Mouse (Mus musculus) limb, embryonic 11.5 days (tissue): ENCODE measurements around the gene R3hdm4. TPM values are rescaled to one million over a fixed set of nuclear protein-coding genes. Genes with fewer than 3 reads are reported as not detected.
A peak's percentile ranks its signal among the peaks of the same experiment; 100 is the strongest.
"Not testable (repeated sequence)": the region's sequence is repeated elsewhere in the genome, so short reads cannot be mapped to it uniquely, and the experiment has no call there.

ENCODE experiments used
- ATAC-seq: fragments of 200-750 bp; cut with Nextera tagmentation; 2 replicates; pipeline ENCODE4 v1.8.0; 2017; ENCODE audit warnings: low read depth; ENCODE audit not compliant: insufficient number of reproducible peaks, low FRiP score, low TSS enrichment
- DNase-seq: peaks from one replicate; pipeline ENCODE4 v3.0.0-alpha.2; 2015; ENCODE audit warnings: low spot score
- H3K27ac ChIP-seq: fragments of 300-500 bp; sonication (generic); replicated peaks from 2 replicates; pipeline ENCODE4 v1.5.1; 2014; ENCODE audit warnings: low read depth, mild to moderate bottlenecking, low read length
- H3K27me3 ChIP-seq: fragments of 300-500 bp; sonication (generic); 2 replicates; pipeline ENCODE4 v1.6.1; 2014; ENCODE audit warnings: mild to moderate bottlenecking, low read length, mixed read lengths; ENCODE audit not compliant: control insufficient read depth, insufficient read depth
- H3K36me3 ChIP-seq: fragments of 300-500 bp; sonication (generic); 2 replicates; pipeline ENCODE4 v1.6.1; 2014; ENCODE audit warnings: mild to moderate bottlenecking, low read length, moderate library complexity, mixed read lengths; ENCODE audit not compliant: control insufficient read depth, insufficient read depth
- H3K4me1 ChIP-seq: fragments of 300-500 bp; sonication (generic); 2 replicates; pipeline ENCODE4 v1.6.1; 2014; ENCODE audit warnings: low read length, mixed read lengths; ENCODE audit not compliant: control insufficient read depth, insufficient read depth
- H3K4me2 ChIP-seq: fragments of 300-500 bp; sonication (generic); 2 replicates; pipeline ENCODE4 v1.6.1; 2014; ENCODE audit warnings: low read depth, mild to moderate bottlenecking, moderate library complexity; ENCODE audit not compliant: severe bottlenecking
- H3K4me3 ChIP-seq: fragments of 300-500 bp; sonication (generic); 2 replicates; pipeline ENCODE4 v1.5.1; 2014; ENCODE audit warnings: low read depth, low read length
- H3K9ac ChIP-seq: fragments of 300-500 bp; sonication (generic); 2 replicates; pipeline ENCODE4 v1.6.1; 2014; ENCODE audit warnings: mild to moderate bottlenecking, low read length
- H3K9me3 ChIP-seq: fragments of 300-500 bp; sonication (generic); 2 replicates; pipeline ENCODE4 v1.6.1; 2016; ENCODE audit warnings: low read length; ENCODE audit not compliant: control insufficient read depth
- WGBS: fragments of 180-500 bp; shearing (Covaris S2); extraction: QIAGEN DNeasy Blood & Tissue Kit; methylation state at CpG from one replicate; pipeline ENCODE4 v1.1.7; 2014; 5-methylcytosine and 5-hydroxymethylcytosine counted together
- polyA plus RNA-seq: library from polyadenylated mRNA; unstranded; fragments of >200 nt; fragmentation: Nextera tagmentation; extraction: Ambion mirVana; gene quantifications from 2 replicates; pipeline ENCODE4 v1.2.1, GENCODE M21; 2014

The R3hdm4 gene
- polyA plus RNA-seq, 1 experiment from 2014 or later, result 133 TPM

DNA sequence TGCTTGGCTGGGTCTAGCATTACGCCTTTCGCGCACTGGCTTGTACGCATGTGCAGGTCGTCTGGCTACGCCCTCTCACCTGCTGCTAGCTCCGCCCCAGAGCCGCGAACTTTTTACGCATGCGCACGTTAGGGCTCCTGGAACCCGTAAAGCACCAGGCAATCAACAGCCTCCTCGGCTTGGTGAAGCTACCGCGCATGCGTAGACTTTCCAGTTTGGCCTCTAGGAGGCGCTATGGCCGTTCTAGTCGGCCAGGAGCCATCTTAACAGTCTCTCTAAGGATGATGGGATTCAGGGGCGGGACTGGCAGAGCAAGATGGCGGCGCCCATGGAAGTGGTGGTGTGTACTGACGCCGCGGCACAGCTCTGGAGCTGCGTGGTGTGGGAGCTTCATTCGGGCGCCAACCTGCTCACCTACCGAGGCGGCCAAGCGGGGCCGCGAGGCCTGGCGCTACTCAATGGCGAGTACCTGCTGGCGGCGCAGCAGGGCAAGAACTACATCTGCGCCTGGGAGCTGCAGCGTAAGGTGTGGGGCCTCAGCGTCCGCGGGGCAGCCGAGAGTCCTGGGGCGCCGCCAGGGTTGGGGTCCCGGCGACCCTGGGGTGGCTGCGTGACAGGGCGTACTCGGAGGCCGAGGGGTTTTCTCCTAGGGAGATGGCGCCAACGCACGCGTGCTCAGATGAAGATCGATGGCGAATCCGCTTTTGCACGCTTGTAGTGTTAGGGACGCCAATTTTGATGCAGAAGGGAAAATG, 39.0 kb upstream of the R3hdm4 start, which contains the start of gene Wdr18:
Gene Wdr18, plus strand, starts transcription at position 306 of the 755 bp plus-strand sequence.
- Histone ChIP-seq H3K27me3 (no peaks in the 10 kb centered on the region), H3K36me3 (peaks cover 16% of the 10 kb centered on the region), H3K4me2 (peak within 1 kb of the TSS; percentile 83), H3K9ac (peak within 1 kb of the TSS; percentile 85), H3K9me3 (no peaks in the 10 kb centered on the region), H3K4me3 (peak within 1 kb of the TSS; percentile 99), H3K27ac (peak within 1 kb of the TSS; percentile 68; the same call in 1 of the 2 replicates), H3K4me1 (peaks cover 12% of the 10 kb centered on the region)
- WGBS, result under 1% methylated on average over 61 of the region's 61 CpGs
- ATAC-seq (peak; percentile 94), DNase-seq (peak; percentile 100)

DNA sequence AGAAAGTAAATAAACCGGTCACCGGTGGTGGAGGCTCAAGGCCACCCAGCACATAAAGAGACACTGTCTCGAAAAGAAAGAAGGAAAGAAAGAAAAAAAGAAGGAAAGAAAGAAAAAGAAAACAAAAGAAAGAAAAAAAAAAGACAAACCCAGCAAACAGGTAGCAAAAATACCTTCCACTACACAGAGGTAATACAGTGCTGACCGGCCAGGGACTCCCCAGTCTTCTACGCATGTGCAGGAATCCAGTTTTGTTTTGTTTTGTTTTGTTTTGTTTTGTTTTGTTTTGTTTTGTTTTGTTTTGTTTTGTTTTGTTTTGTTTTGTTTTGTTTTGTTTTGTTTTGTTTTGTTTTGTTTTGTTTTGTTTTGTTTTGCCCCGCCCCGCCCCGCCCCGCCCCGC, 38.4 kb upstream of the R3hdm4 start:
- H3K9me3 ChIP-seq, H3K4me2 ChIP-seq, DNase-seq, H3K4me3 ChIP-seq, ATAC-seq, H3K9ac ChIP-seq, H3K27ac ChIP-seq, H3K27me3 ChIP-seq: not testable (repeated sequence)
- WGBS, result 35% methylated on average over 10 of the region's 10 CpGs
- Histone ChIP-seq H3K36me3 (peaks cover 10% of the 10 kb centered on the region), H3K4me1 (peaks cover 12% of the 10 kb centered on the region)

DNA sequence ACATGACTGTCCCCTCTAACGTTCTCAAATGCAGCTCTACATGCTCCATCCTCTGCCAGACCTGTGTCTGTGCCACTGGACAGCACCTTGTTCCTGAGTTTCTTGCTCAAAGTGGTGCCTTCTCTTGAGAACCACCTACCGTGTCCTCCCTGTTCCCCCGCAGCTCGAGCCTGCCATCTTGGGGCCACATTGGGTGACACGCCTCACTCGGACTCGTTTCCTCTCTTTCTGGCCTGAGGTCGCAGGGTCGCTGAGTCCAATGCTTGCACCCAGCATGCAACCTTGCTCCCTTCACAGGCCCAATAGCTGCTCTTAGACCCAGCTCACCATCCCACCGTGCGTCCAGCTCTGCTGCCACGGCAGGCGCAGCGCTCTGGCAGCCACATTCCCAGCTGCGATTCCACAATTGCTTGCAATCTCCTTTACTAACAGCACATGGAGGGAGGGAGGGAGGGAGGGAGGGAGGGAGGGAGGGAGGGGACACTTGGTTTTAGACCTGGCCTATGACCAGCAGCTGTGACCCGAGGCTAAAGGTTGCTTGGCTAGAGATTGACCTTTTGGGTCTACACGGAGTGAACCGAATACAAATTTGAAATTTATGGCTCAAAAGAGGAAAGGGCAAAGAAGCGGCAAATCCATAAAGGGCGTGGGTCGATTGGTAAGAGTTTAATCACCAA, 37.3 kb upstream of the R3hdm4 start:
- H3K9ac ChIP-seq, result no peak overlapping the region
- DNase-seq, result peak; percentile 85
- peaks cover 12% of the 10 kb centered on the region for H3K4me1 ChIP-seq
- no peaks in the 10 kb centered on the region for H3K9me3 ChIP-seq
- no peak overlapping the region for H3K27ac ChIP-seq
- peaks cover 6% of the 10 kb centered on the region for H3K36me3 ChIP-seq
- no peak overlapping the region for H3K4me3 ChIP-seq
- WGBS, result 8% methylated on average over 21 of the region's 21 CpGs
- H3K4me2 ChIP-seq, result no peak overlapping the region
- ATAC-seq, result no peak
- no peaks in the 10 kb centered on the region for H3K27me3 ChIP-seq

DNA sequence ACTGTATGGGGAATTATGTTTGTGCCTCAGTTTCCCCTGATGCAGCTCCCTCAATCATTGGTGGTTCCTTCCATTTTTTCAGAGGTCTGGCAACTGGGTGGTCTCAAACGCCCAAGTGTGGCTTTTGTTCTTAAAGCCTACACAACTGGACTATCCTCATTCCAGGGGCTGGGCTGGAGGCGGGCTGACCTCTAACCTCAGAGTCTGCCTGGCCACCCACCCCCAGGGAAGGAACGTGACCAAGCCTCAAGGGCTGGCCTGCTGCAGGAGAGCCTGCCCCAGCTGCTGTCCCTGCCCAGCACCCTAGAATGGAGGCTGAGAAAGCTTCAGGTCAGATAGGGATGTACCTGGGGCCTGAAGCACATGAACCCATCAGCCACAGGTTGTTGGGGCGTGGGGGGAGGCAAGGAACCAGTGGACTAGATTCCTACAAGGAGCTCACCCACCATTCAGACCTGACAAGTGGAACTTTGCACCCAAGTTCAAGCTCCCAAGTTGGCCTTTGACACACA, 35.7 kb upstream of the R3hdm4 start:
- H3K9me3 ChIP-seq, result no peaks in the 10 kb centered on the region
- no peak overlapping the region for H3K4me3 ChIP-seq
- no peak overlapping the region for H3K27ac ChIP-seq
- H3K9ac ChIP-seq, result no peak overlapping the region
- DNase-seq (no peak), ATAC-seq (no peak)
- H3K4me2 ChIP-seq, result no peak overlapping the region
- no peaks in the 10 kb centered on the region for H3K27me3 ChIP-seq
- peaks cover 3% of the 10 kb centered on the region; the same call in 1 of the 2 replicates for H3K36me3 ChIP-seq
- H3K4me1 ChIP-seq, result peaks cover 12% of the 10 kb centered on the region
- 27% methylated on average over 4 of the region's 4 CpGs for WGBS

DNA sequence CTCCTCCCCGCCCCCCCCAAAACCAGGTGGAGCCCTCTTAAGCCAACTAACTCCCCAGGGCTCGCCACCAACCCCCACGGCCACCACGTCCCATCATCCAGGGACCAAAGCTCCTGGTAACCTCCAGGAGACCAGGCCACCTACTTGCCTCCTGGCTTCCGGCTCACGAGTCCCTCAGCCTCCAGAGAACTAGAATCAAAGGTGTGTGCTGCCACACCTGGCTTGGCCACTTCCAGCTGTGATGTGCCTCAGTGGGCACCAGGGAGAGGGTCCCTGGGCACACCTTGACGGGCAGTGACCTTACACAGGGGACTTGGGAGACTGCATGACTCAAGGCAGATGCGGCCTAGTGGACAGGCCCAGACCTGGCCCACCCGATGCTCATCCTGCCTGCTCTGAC, 34.7 kb upstream of the R3hdm4 start:
- Histone ChIP-seq H3K4me2 (no peak overlapping the region), H3K36me3 (peaks cover 9% of the 10 kb centered on the region), H3K27me3 (no peaks in the 10 kb centered on the region), H3K4me1 (peaks cover 8% of the 10 kb centered on the region), H3K9ac (no peak overlapping the region), H3K9me3 (no peaks in the 10 kb centered on the region), H3K4me3 (no peak overlapping the region), H3K27ac (no peak overlapping the region)
- DNase-seq, result no peak
- no peak for ATAC-seq
- 55% methylated on average over 9 of the region's 9 CpGs for WGBS

DNA sequence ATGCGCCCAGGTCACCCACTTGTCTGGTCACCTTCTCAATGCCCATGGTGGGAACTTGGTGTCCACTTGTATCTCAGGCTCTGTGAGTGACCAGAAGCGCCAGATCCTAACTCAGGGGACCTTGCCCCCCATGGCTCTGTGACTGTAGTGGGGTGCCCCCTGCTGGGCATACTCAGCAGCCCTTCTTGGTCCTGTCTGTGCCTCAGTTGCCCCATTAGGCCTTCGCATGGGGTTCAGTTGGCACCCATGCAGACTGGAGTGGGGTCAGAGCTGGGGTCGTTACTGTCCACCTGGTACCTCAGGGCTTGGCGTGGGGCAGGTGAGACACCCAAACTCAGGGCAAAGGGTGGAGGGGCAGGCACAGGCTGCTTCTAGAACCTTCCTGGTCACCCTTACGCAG, 32.9 kb upstream of the R3hdm4 start:
- no peak for ATAC-seq
- Histone ChIP-seq H3K9ac (no peak overlapping the region), H3K27ac (0 out of 2 replicates have a peak overlapping the region, but pooled peaks have one; percentile 33), H3K27me3 (no peaks in the 10 kb centered on the region), H3K4me2 (no peak overlapping the region), H3K4me1 (peaks cover 7% of the 10 kb centered on the region; the same call in 1 of the 2 replicates), H3K36me3 (peaks cover 16% of the 10 kb centered on the region), H3K9me3 (no peaks in the 10 kb centered on the region), H3K4me3 (no peak overlapping the region)
- WGBS, result 81% methylated on average over 6 of the region's 6 CpGs
- no peak for DNase-seq

DNA sequence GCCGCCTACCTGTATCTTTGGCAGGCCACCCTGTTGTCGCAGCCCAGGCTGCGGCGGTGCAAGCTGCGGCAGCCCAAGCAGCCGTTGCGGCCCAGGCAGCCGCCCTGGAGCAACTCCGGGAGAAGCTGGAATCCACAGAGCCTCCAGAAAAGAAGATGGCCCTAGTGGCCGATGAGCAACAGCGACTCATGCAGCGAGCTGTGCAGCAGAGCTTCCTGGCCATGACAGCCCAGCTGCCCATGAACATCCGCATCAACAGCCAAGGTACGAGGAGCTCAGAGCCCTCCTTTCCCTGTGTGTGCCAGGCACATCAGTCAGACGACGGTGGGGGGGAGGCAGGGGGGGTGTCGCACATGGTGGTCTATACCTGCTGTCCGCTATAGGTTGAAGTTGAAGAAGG, 29.7 kb upstream of the R3hdm4 start:
- DNase-seq (no peak), ATAC-seq (no peak)
- no peaks in the 10 kb centered on the region for H3K27me3 ChIP-seq
- H3K27ac ChIP-seq, result no peak overlapping the region
- H3K4me3 ChIP-seq, result no peak overlapping the region
- WGBS, result 87% methylated on average over 18 of the region's 18 CpGs
- peaks cover 17% of the 10 kb centered on the region for H3K36me3 ChIP-seq
- H3K4me1 ChIP-seq, result peaks cover 15% of the 10 kb centered on the region
- no peak overlapping the region for H3K9ac ChIP-seq
- H3K9me3 ChIP-seq, result no peaks in the 10 kb centered on the region
- no peak overlapping the region for H3K4me2 ChIP-seq

DNA sequence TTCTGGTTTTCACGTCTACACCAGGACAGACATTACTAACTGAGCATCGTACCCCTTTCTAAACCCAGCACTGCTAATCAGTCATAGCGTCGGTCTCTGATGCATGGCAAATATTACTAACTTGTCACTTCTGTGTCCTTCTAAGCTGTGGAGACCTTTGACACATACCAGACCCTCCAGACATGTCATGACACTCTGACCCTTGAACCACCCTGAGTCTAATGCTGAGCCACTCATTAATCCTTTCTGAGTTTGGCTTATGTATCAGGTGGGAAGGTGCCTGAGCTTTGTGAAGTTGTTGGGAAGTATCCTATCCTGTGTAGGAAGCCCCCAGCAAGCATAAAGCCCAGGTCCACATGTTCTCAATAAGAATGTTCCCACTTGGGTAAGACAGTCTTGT, 28.9 kb upstream of the R3hdm4 start:
- ATAC-seq (no peak), DNase-seq (no peak)
- Histone ChIP-seq H3K4me1 (peaks cover 23% of the 10 kb centered on the region), H3K9ac (no peak overlapping the region), H3K9me3 (no peaks in the 10 kb centered on the region), H3K4me3 (no peak overlapping the region), H3K4me2 (no peak overlapping the region), H3K36me3 (peaks cover 17% of the 10 kb centered on the region), H3K27ac (no peak overlapping the region), H3K27me3 (no peaks in the 10 kb centered on the region)
- WGBS, result 85% methylated on average over 4 of the region's 4 CpGs
